Mouse (Mus musculus): ENCODE data around the gene Slc22a3. TPM values are rescaled to one million over a fixed set of nuclear protein-coding genes. Genes with fewer than 3 reads are reported as not detected.

Slc22a3 gene
- 24.3 and 24.8 TPM in 2 replicates for total RNA-seq (2017)

DNA sequence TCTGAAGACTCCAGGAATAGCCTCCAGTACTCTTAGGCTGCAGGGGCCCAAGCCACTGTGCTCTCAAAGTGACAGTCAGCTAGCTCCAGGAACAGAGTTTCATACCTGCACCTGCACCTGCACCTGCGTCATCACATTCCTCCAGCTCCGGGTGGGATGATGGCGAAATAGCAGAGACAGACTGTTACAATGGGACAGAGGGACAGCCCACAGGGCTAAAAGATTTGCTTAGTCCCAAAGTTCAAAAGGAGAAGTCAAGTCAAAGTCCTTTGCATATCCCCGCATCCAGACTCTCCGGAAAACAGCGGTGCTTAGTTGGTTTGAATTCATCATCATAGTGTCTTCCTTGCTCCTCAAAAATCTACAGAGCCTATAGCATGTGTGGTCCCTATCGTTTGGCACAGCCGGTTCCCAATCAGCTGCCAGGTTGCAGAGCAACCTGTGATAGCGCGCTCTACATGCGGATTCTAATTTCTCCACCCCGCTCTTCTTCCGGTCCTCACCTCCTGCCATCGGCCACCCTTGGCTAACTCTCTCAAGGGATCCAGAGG is at the start of gene Slc22a3:
Gene Slc22a3, minus strand, starts transcription at position 51 of the 551 bp plus-strand sequence.
- ATAC-seq (replicated peaks in 1 of 2; ENCODE audit: insufficient read depth in 1 of 2, low FRiP score in 2 of 2, low TSS enrichment in 1 of 2, low read depth in 1 of 2, poor library complexity in 2 of 2, severe bottlenecking in 2 of 2), result no peak

DNA sequence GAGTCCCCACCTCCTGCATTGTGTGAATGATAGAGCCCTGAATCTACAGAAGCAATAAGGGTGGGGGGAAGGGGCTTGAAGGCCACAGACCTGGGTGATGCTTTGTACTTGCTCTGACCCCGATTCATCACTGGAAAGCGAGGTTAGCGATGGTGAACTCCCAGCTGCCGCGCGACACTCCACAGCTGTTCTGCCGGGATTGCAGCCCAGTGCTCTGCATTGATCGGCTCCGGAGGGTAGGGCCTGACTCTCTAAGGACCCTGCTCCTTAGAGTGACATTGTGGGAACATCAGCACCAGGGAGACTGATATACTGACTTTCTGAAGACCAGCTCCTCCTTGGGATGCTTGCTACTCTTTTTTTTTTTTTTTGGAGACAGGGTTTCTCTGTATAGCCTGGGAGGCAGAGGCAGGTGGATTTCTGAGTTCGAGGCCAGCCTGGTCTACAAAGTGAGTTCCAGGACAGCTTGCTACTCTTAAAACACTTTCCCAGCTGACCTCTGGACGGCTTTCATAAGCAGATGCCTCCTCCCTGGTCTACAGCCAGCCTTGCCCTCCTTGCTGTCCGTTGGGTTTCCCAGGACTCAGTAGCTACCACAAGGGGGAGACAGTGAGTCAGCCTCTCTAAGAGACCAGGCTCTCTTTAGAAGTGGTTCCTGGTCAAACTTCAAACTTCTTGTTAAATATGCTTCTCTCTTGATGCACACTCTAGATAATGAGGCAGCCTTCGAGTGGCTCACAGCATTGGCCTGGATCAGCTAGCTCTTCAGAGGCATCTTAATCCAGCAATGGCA is 27.0 kb upstream of the Slc22a3 start:
- ATAC-seq (replicated peaks in 1 of 2; ENCODE audit: insufficient read depth in 1 of 2, low FRiP score in 2 of 2, low TSS enrichment in 1 of 2, low read depth in 1 of 2, poor library complexity in 2 of 2, severe bottlenecking in 2 of 2), result peak; percentile 35 to 80; a peak in 2 of 4 replicates

DNA sequence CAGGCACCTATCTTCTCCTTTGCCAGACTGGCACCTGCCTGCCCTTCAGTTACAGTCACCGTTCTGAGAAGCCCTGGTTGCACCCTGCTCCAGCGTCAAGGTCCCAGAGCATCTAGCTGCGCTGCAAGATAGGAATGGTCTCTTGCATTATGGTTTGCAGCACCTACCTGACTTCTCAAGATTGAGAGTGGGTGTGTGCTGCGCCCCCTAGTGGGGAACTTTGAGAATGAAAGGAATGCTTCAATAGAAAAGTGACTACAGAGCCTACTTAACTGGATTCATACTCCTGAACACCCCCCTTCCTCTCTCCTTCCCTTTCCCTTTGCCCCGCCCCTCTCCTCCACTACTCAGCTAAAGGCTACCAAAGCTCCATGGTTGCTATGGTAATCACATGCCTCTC is 24.6 kb upstream of the Slc22a3 start:
- ATAC-seq (replicated peaks in 1 of 2; ENCODE audit: insufficient read depth in 1 of 2, low FRiP score in 2 of 2, low TSS enrichment in 1 of 2, low read depth in 1 of 2, poor library complexity in 2 of 2, severe bottlenecking in 2 of 2), result peak; percentile 60 to 80; a peak in 3 of 4 replicates

DNA sequence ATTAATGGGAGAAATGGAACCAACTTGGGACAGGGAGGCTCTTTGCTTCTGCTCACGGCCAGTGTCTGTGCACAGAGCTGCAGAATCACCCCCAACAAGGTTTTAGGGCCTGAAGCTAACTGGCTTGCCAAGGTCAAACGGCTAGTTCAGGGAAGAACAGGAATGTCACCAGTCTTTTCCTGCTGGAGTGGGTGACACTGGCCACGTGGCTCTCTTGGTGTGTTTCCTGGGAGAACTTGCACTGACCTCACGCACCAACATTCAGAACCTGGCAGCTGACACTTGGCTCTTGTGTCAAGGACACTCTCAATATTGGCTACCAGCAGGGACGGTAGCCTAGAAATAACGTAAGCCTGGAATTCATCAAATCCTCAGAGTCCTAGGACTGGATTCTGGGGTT is 22.6 kb upstream of the Slc22a3 start:
- no peak for ATAC-seq (replicated peaks in 1 of 2; ENCODE audit: insufficient read depth in 1 of 2, low FRiP score in 2 of 2, low TSS enrichment in 1 of 2, low read depth in 1 of 2, poor library complexity in 2 of 2, severe bottlenecking in 2 of 2)

DNA sequence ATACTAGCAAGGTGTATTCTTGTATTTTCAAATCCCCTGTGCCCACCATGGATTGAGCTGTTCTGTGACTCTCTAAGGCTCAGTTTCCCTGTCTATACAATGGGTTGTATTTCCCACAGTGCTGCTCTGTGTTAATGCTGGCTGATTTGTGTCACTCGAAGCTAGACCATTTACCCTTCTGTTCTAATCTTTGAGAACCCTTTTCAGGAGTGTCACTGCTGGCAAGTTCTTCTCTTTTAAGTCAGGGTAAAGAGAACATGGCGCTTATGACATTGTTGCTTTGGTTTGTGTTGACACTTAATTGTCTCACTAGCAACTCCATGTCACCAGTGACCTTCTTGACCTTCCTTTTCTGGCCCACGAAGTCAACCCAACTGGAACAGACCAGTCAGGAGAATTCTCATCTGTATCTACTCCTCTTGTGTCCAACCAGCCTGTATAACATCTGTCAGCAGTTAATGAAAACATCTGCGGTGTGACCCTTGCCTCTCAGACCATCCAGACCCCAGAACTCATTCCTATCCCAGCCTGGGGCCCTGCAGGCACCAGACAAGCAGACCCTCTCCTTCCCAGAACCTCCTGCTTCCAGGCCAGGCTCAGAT is 22.0 kb upstream of the Slc22a3 start:
- no peak for ATAC-seq (replicated peaks in 1 of 2; ENCODE audit: insufficient read depth in 1 of 2, low FRiP score in 2 of 2, low TSS enrichment in 1 of 2, low read depth in 1 of 2, poor library complexity in 2 of 2, severe bottlenecking in 2 of 2)

DNA sequence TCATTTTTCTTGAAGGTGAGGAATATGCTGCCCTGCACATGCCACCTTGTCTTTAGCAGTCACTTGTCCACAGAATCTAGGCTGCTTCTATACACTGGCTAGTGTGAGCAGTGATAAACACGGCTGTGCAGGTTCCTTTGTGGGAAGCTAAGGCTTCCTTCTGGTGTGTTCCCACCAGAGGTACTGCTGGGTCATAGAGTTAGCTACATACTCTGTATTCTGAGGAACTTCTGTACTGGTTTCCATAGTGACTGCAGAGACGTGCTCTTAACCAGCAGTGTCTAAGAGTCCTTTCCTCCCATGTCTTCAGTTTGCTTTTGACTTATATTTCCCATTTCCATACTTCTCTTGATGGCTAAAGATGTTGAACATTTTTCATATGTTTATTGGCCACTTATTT is 11.6 kb upstream of the Slc22a3 start:
- peak; percentile 80 to 84 for ATAC-seq (replicated peaks in 1 of 2; ENCODE audit: insufficient read depth in 1 of 2, low FRiP score in 2 of 2, low TSS enrichment in 1 of 2, low read depth in 1 of 2, poor library complexity in 2 of 2, severe bottlenecking in 2 of 2)

DNA sequence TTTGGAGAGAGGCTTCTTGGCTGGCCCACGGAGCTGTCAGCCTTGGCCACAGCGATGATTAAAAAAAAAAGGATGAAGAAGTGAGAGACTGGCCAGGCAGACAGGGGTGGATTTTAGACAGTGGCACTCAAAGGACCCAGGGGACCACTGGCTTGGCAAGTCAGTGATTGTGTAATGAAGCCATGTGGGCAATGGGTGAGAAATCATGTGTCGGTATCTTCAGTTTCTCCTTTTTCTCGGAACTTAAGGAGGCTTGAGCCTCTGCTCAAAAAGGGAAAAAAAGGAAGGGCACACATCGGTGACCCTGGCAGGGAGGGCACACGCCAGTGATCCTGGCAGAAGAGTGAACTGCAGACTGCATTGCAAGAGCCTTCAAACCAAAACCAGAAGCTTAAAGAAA is 10.7 kb upstream of the Slc22a3 start:
- ATAC-seq (replicated peaks in 1 of 2; ENCODE audit: insufficient read depth in 1 of 2, low FRiP score in 2 of 2, low TSS enrichment in 1 of 2, low read depth in 1 of 2, poor library complexity in 2 of 2, severe bottlenecking in 2 of 2), result peak in 1 of 2 experiments; percentile 31; a peak in 2 of 4 replicates

DNA sequence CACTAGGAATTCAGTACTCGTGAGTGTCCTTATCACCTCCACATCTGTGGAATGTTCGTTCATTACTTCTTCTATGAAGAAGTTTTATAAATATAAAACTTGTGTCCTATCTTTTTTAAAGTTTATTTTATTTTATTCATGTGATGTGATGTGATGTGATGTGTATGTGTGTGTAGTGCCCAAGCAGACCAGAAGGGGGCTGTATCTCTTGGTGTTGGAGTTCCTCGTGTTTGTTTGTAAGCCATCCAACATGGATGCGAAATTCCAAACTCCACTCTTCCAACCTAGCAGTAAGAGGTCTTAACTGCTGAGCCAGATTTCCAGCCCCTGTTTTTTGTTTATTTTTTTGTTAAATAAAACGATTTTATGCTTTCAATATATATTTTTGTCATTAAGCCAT is 6.5 kb upstream of the Slc22a3 start:
- ATAC-seq (replicated peaks in 1 of 2; ENCODE audit: insufficient read depth in 1 of 2, low FRiP score in 2 of 2, low TSS enrichment in 1 of 2, low read depth in 1 of 2, poor library complexity in 2 of 2, severe bottlenecking in 2 of 2), result no peak

DNA sequence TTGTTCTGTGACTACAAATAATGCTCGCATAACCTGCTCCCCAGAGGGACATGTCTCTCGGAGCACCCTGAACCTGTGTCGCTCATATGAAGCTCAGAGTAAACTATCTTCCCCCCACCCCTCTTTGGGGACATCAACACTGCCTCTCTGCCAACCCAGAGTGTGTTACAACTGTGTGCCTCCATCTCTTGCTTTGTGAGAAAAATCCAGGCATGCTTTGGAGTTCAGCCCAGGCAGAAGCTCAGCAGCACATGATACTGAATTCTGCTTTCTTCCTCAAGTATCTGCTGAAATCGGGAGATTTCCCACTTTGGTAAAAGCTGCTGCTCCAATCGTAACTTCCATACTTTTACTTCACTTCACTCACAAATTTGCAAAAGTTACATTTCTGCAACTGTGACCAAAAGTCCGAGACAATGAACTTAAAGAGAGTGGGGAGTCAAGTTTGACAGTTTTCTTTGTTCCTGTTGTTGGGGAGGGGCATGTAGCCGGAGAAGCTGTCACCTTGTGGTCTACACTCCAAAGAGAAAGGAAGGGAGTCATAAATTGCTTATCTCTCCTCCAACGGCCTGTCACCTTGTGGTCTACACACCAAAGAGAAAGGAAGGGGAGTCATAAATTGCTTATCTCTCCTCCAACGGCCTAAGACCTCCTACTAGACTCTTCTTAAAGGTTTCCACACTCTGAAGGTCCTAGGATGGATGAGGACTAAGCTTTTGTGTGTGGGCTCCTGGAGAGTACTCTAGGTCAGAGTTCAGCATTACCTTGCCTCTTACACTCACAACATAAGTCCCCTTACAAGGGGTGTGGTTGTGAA is 5.8 kb upstream of the Slc22a3 start:
- peak; percentile 80 to 84 for ATAC-seq (replicated peaks in 1 of 2; ENCODE audit: insufficient read depth in 1 of 2, low FRiP score in 2 of 2, low TSS enrichment in 1 of 2, low read depth in 1 of 2, poor library complexity in 2 of 2, severe bottlenecking in 2 of 2)

DNA sequence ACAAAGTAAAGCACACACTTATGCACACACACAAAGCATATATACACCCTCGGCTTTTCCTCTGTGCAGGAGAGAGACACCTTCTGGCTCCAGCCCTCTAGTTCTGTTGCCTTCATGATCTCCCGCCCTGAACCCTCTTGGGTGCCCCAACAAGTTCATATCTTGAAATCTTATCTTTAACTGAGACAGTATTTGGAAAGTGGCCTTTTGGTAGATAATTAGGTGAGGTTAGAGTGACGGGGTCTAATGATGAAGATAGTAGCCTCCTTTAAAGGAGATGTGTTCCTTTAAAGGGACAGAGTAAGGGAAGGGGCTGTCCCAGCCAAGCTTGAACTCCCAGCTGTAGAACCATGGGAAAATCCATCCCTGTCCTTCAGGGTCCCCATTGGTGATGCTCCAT is 3.7 kb upstream of the Slc22a3 start:
- ATAC-seq (replicated peaks in 1 of 2; ENCODE audit: insufficient read depth in 1 of 2, low FRiP score in 2 of 2, low TSS enrichment in 1 of 2, low read depth in 1 of 2, poor library complexity in 2 of 2, severe bottlenecking in 2 of 2), result no peak

DNA sequence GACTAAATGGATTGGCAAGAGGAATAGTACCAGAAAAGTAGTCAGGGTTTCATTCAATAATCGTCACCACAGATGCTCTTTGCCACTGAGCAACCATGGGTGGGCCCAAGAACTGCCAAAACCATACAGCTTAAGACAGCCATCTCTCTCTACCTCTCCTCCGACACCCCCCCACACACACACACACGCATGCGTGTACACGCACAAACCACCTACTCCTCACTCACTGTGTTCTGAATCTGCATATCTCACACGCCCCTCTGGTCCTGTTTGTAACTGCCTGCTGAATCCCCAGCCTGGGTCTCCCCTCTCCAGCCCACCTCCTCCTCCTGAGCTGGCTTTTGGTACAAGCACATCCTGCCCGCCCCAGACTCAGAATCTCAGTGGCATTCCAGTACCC is 872 bp upstream of the Slc22a3 start:
- no peak for ATAC-seq (replicated peaks in 1 of 2; ENCODE audit: insufficient read depth in 1 of 2, low FRiP score in 2 of 2, low TSS enrichment in 1 of 2, low read depth in 1 of 2, poor library complexity in 2 of 2, severe bottlenecking in 2 of 2)

DNA sequence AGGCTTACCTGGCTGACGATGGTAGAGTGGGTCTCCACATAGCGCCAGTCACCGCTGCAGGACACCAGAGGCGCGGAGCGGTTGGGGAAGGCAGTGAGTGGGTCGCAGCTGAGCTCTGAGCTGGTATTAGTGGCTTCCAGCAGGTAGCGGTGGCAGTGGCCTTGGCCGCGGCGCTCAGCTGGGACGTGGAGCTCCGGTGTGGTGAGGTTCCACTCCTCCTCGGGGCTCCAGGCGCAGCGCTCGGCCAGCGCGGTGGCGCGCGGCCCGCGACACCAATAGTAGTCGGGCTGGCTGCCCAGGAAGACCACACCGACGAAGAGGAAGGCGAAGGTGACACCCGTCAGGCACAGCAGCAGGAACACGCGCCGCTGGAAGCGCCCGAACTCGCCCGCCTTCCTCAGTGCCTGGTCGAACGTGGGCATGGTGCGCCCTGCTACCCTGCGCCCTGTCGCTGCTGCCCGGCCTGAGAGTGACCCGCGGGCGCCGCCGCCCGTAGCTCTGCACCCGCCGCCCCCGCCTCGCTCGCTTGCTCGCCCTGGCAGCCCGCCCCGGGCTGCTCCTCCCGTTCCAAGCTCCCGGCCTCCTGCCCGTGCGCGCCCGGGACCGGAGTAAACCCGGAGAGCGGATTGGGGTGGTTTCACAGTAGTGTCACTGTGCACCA is 471 bp downstream of the Slc22a3 start:
- ATAC-seq (replicated peaks in 1 of 2; ENCODE audit: insufficient read depth in 1 of 2, low FRiP score in 2 of 2, low TSS enrichment in 1 of 2, low read depth in 1 of 2, poor library complexity in 2 of 2, severe bottlenecking in 2 of 2), result peak; percentile 38 to 64

DNA sequence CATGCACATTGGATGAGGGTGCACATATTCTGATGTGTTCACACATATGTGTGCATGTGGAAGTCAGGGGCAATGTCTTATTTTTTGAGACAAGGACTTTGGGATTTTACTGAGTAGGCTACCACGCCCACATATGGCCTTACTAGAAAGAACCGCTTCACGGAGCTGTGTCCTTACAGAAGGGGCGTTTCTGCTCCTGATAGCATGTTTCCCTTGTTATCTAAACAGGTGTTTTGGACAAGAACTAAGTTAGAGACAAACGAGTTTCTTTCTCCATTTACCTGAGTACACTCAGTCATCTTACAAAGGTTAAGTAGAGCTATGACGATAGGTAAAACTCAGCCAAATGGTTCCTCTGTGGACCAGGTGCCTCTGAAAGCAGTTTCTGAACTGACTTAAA is 1.8 kb downstream of the Slc22a3 start:
- no peak for ATAC-seq (replicated peaks in 1 of 2; ENCODE audit: insufficient read depth in 1 of 2, low FRiP score in 2 of 2, low TSS enrichment in 1 of 2, low read depth in 1 of 2, poor library complexity in 2 of 2, severe bottlenecking in 2 of 2)

DNA sequence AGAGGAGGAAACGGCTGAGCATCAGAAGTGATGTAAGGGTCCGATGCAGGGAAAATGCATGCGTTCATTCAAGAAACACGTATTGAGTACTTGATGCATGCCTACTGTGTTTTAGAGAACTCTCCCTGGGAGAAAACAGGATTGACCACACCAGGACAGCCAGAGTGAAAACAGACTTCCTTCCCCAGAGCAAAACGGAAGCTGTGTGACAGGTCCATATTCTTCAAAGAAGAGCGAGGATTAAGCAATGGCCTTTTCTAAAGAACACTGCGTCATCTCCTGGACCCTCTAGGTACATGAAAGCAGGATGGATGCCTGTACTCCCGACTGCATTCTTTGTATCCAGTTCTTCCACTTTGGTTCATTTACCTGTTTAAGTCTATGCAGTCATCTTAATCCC is 8.1 kb downstream of the Slc22a3 start:
- peak in 1 of 2 experiments; percentile 32; a peak in 1 of 4 replicates for ATAC-seq (replicated peaks in 1 of 2; ENCODE audit: insufficient read depth in 1 of 2, low FRiP score in 2 of 2, low TSS enrichment in 1 of 2, low read depth in 1 of 2, poor library complexity in 2 of 2, severe bottlenecking in 2 of 2)

DNA sequence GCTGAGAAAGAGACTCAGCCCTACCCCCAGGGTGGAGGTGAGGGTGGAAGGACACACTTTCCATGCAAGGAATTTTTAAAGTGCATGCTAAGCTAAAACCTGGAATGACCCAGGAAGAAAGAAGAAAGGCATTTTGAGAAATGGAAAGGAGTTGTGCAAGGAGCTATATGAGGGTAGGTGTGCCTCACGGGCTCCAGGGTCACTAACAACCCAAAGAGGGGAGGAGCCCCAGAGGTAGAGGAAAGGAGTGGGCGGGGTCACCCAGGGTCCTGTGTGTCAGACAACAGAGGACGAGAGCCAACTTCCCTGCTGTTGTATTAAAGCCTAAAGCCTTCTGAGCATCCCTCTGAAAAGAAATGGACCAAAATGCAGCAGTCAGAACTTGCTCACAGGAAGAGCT is 11.9 kb downstream of the Slc22a3 start:
- no peak for ATAC-seq (replicated peaks in 1 of 2; ENCODE audit: insufficient read depth in 1 of 2, low FRiP score in 2 of 2, low TSS enrichment in 1 of 2, low read depth in 1 of 2, poor library complexity in 2 of 2, severe bottlenecking in 2 of 2)

DNA sequence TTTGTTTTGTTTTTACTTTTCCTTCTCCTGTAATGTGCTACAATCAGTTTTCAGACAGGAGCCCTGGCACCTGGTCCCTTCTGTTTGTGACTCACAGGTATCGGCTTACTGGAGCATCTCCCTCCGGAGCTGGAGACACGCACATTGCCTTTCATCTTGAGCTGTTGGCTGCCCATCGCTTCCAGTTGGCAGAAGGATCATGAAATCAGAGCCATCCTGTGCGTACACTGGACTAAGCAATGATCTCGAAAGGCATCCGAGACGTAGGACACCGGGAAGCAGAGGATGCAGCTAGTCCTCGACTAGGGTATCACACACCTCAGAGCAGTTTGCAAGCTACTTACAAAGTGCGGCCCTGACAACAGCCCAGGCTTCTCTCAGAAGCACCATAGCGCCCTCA is 15.9 kb downstream of the Slc22a3 start:
- ATAC-seq (replicated peaks in 1 of 2; ENCODE audit: insufficient read depth in 1 of 2, low FRiP score in 2 of 2, low TSS enrichment in 1 of 2, low read depth in 1 of 2, poor library complexity in 2 of 2, severe bottlenecking in 2 of 2), result no peak

DNA sequence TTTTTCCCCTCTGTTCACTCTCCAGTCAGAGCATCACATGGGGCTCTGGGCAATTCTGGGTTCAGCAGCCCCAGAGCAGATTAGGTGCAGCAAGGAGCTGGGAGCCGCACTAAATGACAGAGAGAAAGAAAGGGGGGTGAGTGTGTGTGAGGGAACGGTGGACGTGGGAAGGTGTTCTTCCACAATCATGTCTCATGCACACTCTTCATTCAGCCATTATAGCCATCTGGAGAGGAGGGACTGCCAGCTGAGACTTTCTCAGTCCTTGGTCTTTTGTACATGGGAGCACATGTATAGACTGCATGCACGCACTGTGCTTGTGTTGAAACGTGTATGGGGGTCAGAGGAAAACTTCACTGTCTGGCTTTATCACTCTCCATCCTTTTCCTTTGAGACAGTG is 17.6 kb downstream of the Slc22a3 start:
- no peak for ATAC-seq (replicated peaks in 1 of 2; ENCODE audit: insufficient read depth in 1 of 2, low FRiP score in 2 of 2, low TSS enrichment in 1 of 2, low read depth in 1 of 2, poor library complexity in 2 of 2, severe bottlenecking in 2 of 2)
